Mouse (Mus musculus) embryonic facial prominence, embryonic 13.5 days (tissue): ENCODE measurements at regions not wholly inside any gene's neighbourhood (a gene's known extent, or its start where the extent isn't known, plus 50 kb on each side); places are given as distances from the start of the nearest gene placed in this dataset.
A peak's percentile ranks its signal among the peaks of the same experiment; 100 is the strongest.

Source experiments
- ATAC-seq: fragments of 200-750 bp; cut with Nextera tagmentation; 2 replicates; pipeline ENCODE4 v1.8.0; 2017; ENCODE audit warnings: low read depth; ENCODE audit not compliant: insufficient number of reproducible peaks, insufficient read depth, low FRiP score, low TSS enrichment
- H3K27ac ChIP-seq: fragments of 300-500 bp; sonication (generic); 2 replicates; pipeline ENCODE4 v1.5.1; 2015; ENCODE audit warnings: moderate library complexity, mild to moderate bottlenecking, inconsistent platforms
- H3K27me3 ChIP-seq: fragments of 300-500 bp; sonication (generic); 2 replicates; pipeline ENCODE4 v1.6.1; 2015; ENCODE audit warnings: mild to moderate bottlenecking, inconsistent platforms
- H3K36me3 ChIP-seq: fragments of 300-500 bp; sonication (generic); 2 replicates; pipeline ENCODE4 v1.6.1; 2015; ENCODE audit warnings: mild to moderate bottlenecking, inconsistent platforms
- H3K4me1 ChIP-seq: fragments of 300-500 bp; sonication (generic); 2 replicates; pipeline ENCODE4 v1.6.1; 2015; ENCODE audit warnings: inconsistent platforms
- H3K4me2 ChIP-seq: fragments of 300-500 bp; sonication (generic); 2 replicates; pipeline ENCODE4 v1.6.1; 2015; ENCODE audit warnings: moderate library complexity, mild to moderate bottlenecking, inconsistent platforms
- H3K4me3 ChIP-seq: fragments of 300-500 bp; sonication (generic); 2 replicates; pipeline ENCODE4 v1.5.1; 2015; ENCODE audit warnings: mild to moderate bottlenecking, inconsistent platforms
- H3K9ac ChIP-seq: fragments of 300-500 bp; sonication (generic); 2 replicates; pipeline ENCODE4 v1.6.1; 2015; ENCODE audit warnings: mild to moderate bottlenecking, inconsistent platforms
- H3K9me3 ChIP-seq: fragments of 300-500 bp; sonication (generic); 2 replicates; pipeline ENCODE4 v1.6.1; 2016; ENCODE audit warnings: inconsistent platforms
- WGBS: fragments of 180-500 bp; shearing (Covaris S2); methylation state at CpG from one replicate; pipeline ENCODE4 v1.1.7; 2015; ENCODE audit warnings: mixed read lengths; 5-methylcytosine and 5-hydroxymethylcytosine counted together

- Histone ChIP-seq H3K36me3 (no peaks in the 10 kb centered on the region), H3K4me1 (no peaks in the 10 kb centered on the region)
Measured at GRCm38 (mm10) chr11:86881710-86882109, 74.2 kb upstream of the Dhx40 start.

GRCm38 (mm10) chr11:86879356-86879905 is 71.9 kb upstream of the Dhx40 start:
- Histone ChIP-seq H3K27me3 (no peaks in the 10 kb centered on the region), H3K27ac (no peak overlapping the region), H3K4me3 (no peak overlapping the region), H3K36me3 (no peaks in the 10 kb centered on the region), H3K9ac (no peak overlapping the region), H3K4me1 (no peaks in the 10 kb centered on the region; the same call in 1 of the 2 replicates), H3K4me2 (no peak overlapping the region), H3K9me3 (no peaks in the 10 kb centered on the region)
- WGBS, result 68% methylated on average over 6 of the region's 6 CpGs
- ATAC-seq, result no peak

More at GRCm38 (mm10) chr11:86881710-86882109, 74.2 kb upstream of the Dhx40 start:
- H3K9me3 ChIP-seq, result no peaks in the 10 kb centered on the region
- H3K27ac ChIP-seq, result no peak overlapping the region
- H3K4me2 ChIP-seq, result no peak overlapping the region
- ATAC-seq, result no peak
- no peak overlapping the region for H3K4me3 ChIP-seq
- H3K9ac ChIP-seq, result no peak overlapping the region
- no peaks in the 10 kb centered on the region for H3K27me3 ChIP-seq

- ATAC-seq, result no peak
- no peak overlapping the region for H3K4me3 ChIP-seq
- no peaks in the 10 kb centered on the region; the same call in 1 of the 2 replicates for H3K27me3 ChIP-seq
- no peaks in the 10 kb centered on the region for H3K36me3 ChIP-seq
- no peak overlapping the region for H3K27ac ChIP-seq
- H3K9me3 ChIP-seq, result no peaks in the 10 kb centered on the region
- peaks cover 2% of the 10 kb centered on the region for H3K4me1 ChIP-seq
- H3K9ac ChIP-seq, result no peak overlapping the region
- 86% methylated on average over 11 of the region's 11 CpGs for WGBS
- H3K4me2 ChIP-seq, result no peak overlapping the region
Measured at GRCm38 (mm10) chr11:86878327-86879065, 71.0 kb upstream of the Dhx40 start.

- Histone ChIP-seq H3K4me2 (no peak overlapping the region), H3K9me3 (no peaks in the 10 kb centered on the region), H3K27me3 (no peaks in the 10 kb centered on the region; the same call in 1 of the 2 replicates), H3K36me3 (no peaks in the 10 kb centered on the region), H3K27ac (no peak overlapping the region), H3K4me3 (no peak overlapping the region), H3K9ac (no peak overlapping the region), H3K4me1 (peaks cover 9% of the 10 kb centered on the region)
- 48% methylated on average over 8 of the region's 8 CpGs for WGBS
- ATAC-seq, result no peak
Measured at GRCm38 (mm10) chr11:86876509-86876908, 69.0 kb upstream of the Dhx40 start.

GRCm38 (mm10) chr11:86875738-86876137 is 68.2 kb upstream of the Dhx40 start:
- H3K27me3 ChIP-seq, result no peaks in the 10 kb centered on the region; the same call in 1 of the 2 replicates
- no peak overlapping the region for H3K9ac ChIP-seq
- WGBS, result 93% methylated on average over 1 of the region's 1 CpGs
- no peak overlapping the region for H3K4me2 ChIP-seq
- no peaks in the 10 kb centered on the region for H3K9me3 ChIP-seq
- H3K4me1 ChIP-seq, result peaks cover 9% of the 10 kb centered on the region
- no peaks in the 10 kb centered on the region for H3K36me3 ChIP-seq
- no peak overlapping the region for H3K4me3 ChIP-seq
- H3K27ac ChIP-seq, result no peak overlapping the region
- no peak for ATAC-seq

- no peaks in the 10 kb centered on the region; the same call in 1 of the 2 replicates for H3K27me3 ChIP-seq
- 68% methylated on average over 12 of the region's 12 CpGs for WGBS
- H3K4me3 ChIP-seq, result no peak overlapping the region
- ATAC-seq, result no peak
- H3K4me1 ChIP-seq, result peaks cover 18% of the 10 kb centered on the region
- no peak overlapping the region for H3K4me2 ChIP-seq
- H3K27ac ChIP-seq, result no peak overlapping the region
- H3K9me3 ChIP-seq, result no peaks in the 10 kb centered on the region
- H3K36me3 ChIP-seq, result no peaks in the 10 kb centered on the region
- no peak overlapping the region for H3K9ac ChIP-seq
Measured at GRCm38 (mm10) chr11:86874666-86875295, 67.2 kb upstream of the Dhx40 start.

- Histone ChIP-seq H3K27ac (no peak overlapping the region), H3K4me1 (peaks cover 21% of the 10 kb centered on the region), H3K36me3 (no peaks in the 10 kb centered on the region), H3K9me3 (no peaks in the 10 kb centered on the region), H3K4me2 (no peak overlapping the region), H3K27me3 (no peaks in the 10 kb centered on the region; the same call in 1 of the 2 replicates), H3K9ac (no peak overlapping the region), H3K4me3 (no peak overlapping the region)
- WGBS, result 47% methylated on average over 1 of the region's 1 CpGs
- no peak for ATAC-seq
Measured at GRCm38 (mm10) chr11:86873406-86873700, 65.8 kb upstream of the Dhx40 start.

GRCm38 (mm10) chr11:86872537-86873405 is 65.2 kb upstream of the Dhx40 start:
- Histone ChIP-seq H3K27ac (peak overlapping the region; percentile 23; the same call in 1 of the 2 replicates), H3K4me2 (no peak overlapping the region), H3K4me1 (peaks cover 25% of the 10 kb centered on the region), H3K9ac (no peak overlapping the region), H3K9me3 (no peaks in the 10 kb centered on the region), H3K36me3 (no peaks in the 10 kb centered on the region), H3K27me3 (no peaks in the 10 kb centered on the region; the same call in 1 of the 2 replicates), H3K4me3 (no peak overlapping the region)
- WGBS, result 60% methylated on average over 10 of the region's 10 CpGs
- peak; percentile 43; the same call in 1 of the 2 replicates for ATAC-seq

GRCm38 (mm10) chr11:86871782-86872181 is 64.2 kb upstream of the Dhx40 start:
- no peak for ATAC-seq
- H3K27me3 ChIP-seq, result no peaks in the 10 kb centered on the region; the same call in 1 of the 2 replicates
- WGBS, result 28% methylated on average over 4 of the region's 4 CpGs
- H3K4me1 ChIP-seq, result peaks cover 35% of the 10 kb centered on the region
- no peak overlapping the region for H3K4me3 ChIP-seq
- no peaks in the 10 kb centered on the region for H3K9me3 ChIP-seq
- H3K36me3 ChIP-seq, result no peaks in the 10 kb centered on the region
- H3K27ac ChIP-seq, result no peak overlapping the region
- no peak overlapping the region for H3K4me2 ChIP-seq
- no peak overlapping the region for H3K9ac ChIP-seq

- Histone ChIP-seq H3K4me2 (no peak overlapping the region), H3K4me3 (no peak overlapping the region), H3K36me3 (no peaks in the 10 kb centered on the region), H3K27me3 (no peaks in the 10 kb centered on the region; the same call in 1 of the 2 replicates), H3K9me3 (no peaks in the 10 kb centered on the region), H3K27ac (no peak overlapping the region), H3K4me1 (peaks cover 42% of the 10 kb centered on the region), H3K9ac (no peak overlapping the region)
- WGBS, result 66% methylated on average over 9 of the region's 9 CpGs
- ATAC-seq, result no peak
Measured at GRCm38 (mm10) chr11:86870486-86871165, 63.1 kb upstream of the Dhx40 start.

GRCm38 (mm10) chr11:86866931-86867330 is 59.4 kb upstream of the Dhx40 start:
- Histone ChIP-seq H3K4me3 (no peak overlapping the region), H3K9ac (no peak overlapping the region), H3K27me3 (no peaks in the 10 kb centered on the region), H3K4me1 (peaks cover 33% of the 10 kb centered on the region), H3K27ac (no peak overlapping the region), H3K4me2 (peak overlapping the region; percentile 24), H3K36me3 (no peaks in the 10 kb centered on the region), H3K9me3 (no peaks in the 10 kb centered on the region)
- WGBS, result 33% methylated on average over 10 of the region's 10 CpGs
- no peak for ATAC-seq
